In genomic region chr16:71997634-71998278, GRCm38 (mm10) we compare ENCODE assay signal across 15 mouse cellular contexts.
DNase-seq lines count a peak whose midpoint lies in the region; ATAC-seq lines count a peak whose summit lies in the region.
"Had no signal": no experiment of that assay in that cellular context is flagged by ENCODE, and none has a peak within 500 bp of the region (broad histone marks: within the 10 kb centered on the region; RNA-seq: fewer than 3 reads in every experiment).

No protein-coding gene starts in this region.

- H3K27me3 ChIP-seq in midbrain, embryonic 11.5 days (ENCODE audit: control insufficient read depth, insufficient read depth, low read length) = no peaks in the 10 kb centered on the region
- no peaks in the 10 kb centered on the region for H3K27me3 ChIP-seq in midbrain, embryonic 16.5 days (ENCODE audit: control insufficient read depth, insufficient read depth, low read depth, low read length)
- no peaks in the 10 kb centered on the region for H3K27me3 ChIP-seq in forebrain, embryonic 13.5 days
- no peaks in the 10 kb centered on the region for H3K27me3 ChIP-seq in hindbrain, embryonic 13.5 days
- no peaks in the 10 kb centered on the region for H3K27me3 ChIP-seq in neural tube, embryonic 14.5 days (ENCODE audit: control insufficient read depth, insufficient read depth, low read length)
- H3K27me3 ChIP-seq: limb, embryonic 15.5 days had no signal

- WGBS in midbrain, embryonic 11.5 days = 90% methylated on average over 3 of the region's 3 CpGs
- whole genome bisulfite sequencing in midbrain, embryonic 16.5 days = 69% methylated on average over 3 of the region's 3 CpGs
- 56% methylated on average over 3 of the region's 3 CpGs for WGBS in forebrain, embryonic 13.5 days
- 69% methylated on average over 3 of the region's 3 CpGs for WGBS in hindbrain, embryonic 13.5 days
- 70% methylated on average over 3 of the region's 3 CpGs for WGBS in neural tube, embryonic 14.5 days

- no peak overlapping the region for H3K9ac ChIP-seq in midbrain, embryonic 11.5 days (ENCODE audit: low read length)
- H3K9ac ChIP-seq in midbrain, embryonic 16.5 days (ENCODE audit: low read depth, low read length) = no peak overlapping the region
- no peak overlapping the region for H3K9ac ChIP-seq in forebrain, embryonic 13.5 days
- H3K9ac ChIP-seq in hindbrain, embryonic 13.5 days = no peak overlapping the region
- H3K9ac ChIP-seq in neural tube, embryonic 14.5 days (replicated peaks; ENCODE audit: low read depth, low read length) = no peak overlapping the region
- H3K9ac ChIP-seq: limb, embryonic 15.5 days; liver, postnatal 0 days had no signal

- H3K9me3 ChIP-seq in midbrain, embryonic 11.5 days (ENCODE audit: control insufficient read depth, low read length) = no peaks in the 10 kb centered on the region
- no peaks in the 10 kb centered on the region for H3K9me3 ChIP-seq in midbrain, embryonic 16.5 days (replicated peaks; ENCODE audit: control insufficient read depth, low read length, poor library complexity, severe bottlenecking)
- H3K9me3 ChIP-seq in forebrain, embryonic 13.5 days (replicated peaks) = no peaks in the 10 kb centered on the region
- 0 out of 2 replicates have a peak, but pooled peaks cover 3% of the 10 kb centered on the region for H3K9me3 ChIP-seq in hindbrain, embryonic 13.5 days
- no peaks in the 10 kb centered on the region for H3K9me3 ChIP-seq in neural tube, embryonic 14.5 days (ENCODE audit: control insufficient read depth, low read length)
- H3K9me3 ChIP-seq: G1E; limb, embryonic 15.5 days had no signal

- H3K4me3 ChIP-seq in midbrain, embryonic 11.5 days (ENCODE audit: low read depth, low read length) = no peak overlapping the region
- H3K4me3 ChIP-seq in midbrain, embryonic 16.5 days (ENCODE audit: low read depth, low read length) = no peak overlapping the region
- no peak overlapping the region for H3K4me3 ChIP-seq in forebrain, embryonic 13.5 days
- H3K4me3 ChIP-seq in hindbrain, embryonic 13.5 days = no peak overlapping the region
- H3K4me3 ChIP-seq in neural tube, embryonic 14.5 days (ENCODE audit: low read depth, low read length) = no peak overlapping the region
- H3K4me3 ChIP-seq: limb, embryonic 15.5 days had no signal

- H3K4me1 ChIP-seq in midbrain, embryonic 11.5 days (ENCODE audit: control insufficient read depth, insufficient read depth, low read length) = no peaks in the 10 kb centered on the region
- no peaks in the 10 kb centered on the region for H3K4me1 ChIP-seq in midbrain, embryonic 16.5 days (ENCODE audit: control insufficient read depth, insufficient read depth, low read length)
- H3K4me1 ChIP-seq in forebrain, embryonic 13.5 days = no peaks in the 10 kb centered on the region
- H3K4me1 ChIP-seq in hindbrain, embryonic 13.5 days (replicated peaks) = no peaks in the 10 kb centered on the region
- H3K4me1 ChIP-seq in neural tube, embryonic 14.5 days (ENCODE audit: control insufficient read depth, insufficient read depth, low read length) = no peaks in the 10 kb centered on the region
- H3K4me1 ChIP-seq: limb, embryonic 15.5 days had no signal

- no peak overlapping the region for H3K4me2 ChIP-seq in midbrain, embryonic 11.5 days
- no peak overlapping the region for H3K4me2 ChIP-seq in midbrain, embryonic 16.5 days (ENCODE audit: low read length)
- no peak overlapping the region for H3K4me2 ChIP-seq in forebrain, embryonic 13.5 days
- no peak overlapping the region for H3K4me2 ChIP-seq in hindbrain, embryonic 13.5 days
- no peak overlapping the region for H3K4me2 ChIP-seq in neural tube, embryonic 14.5 days (ENCODE audit: low read depth, low read length)
- H3K4me2 ChIP-seq: limb, embryonic 15.5 days had no signal

- intact Hi-C loops in left cerebral cortex, postnatal 36 days (cut with DNase I) = no loop called here

- DNase-seq in midbrain, embryonic 11.5 days (ENCODE audit: low spot score, missing footprints) = no peak
- no peak for DNase-seq in left cerebral cortex, postnatal 36 days (ENCODE audit: low spot score in 2 of 2)
- DNase-seq in urinary bladder, postnatal 4 days (ENCODE audit: low spot score in 2 of 2) = no peak
- DNase-seq: cerebellum, adult 8-10 months; heart, adult 11 months; kidney, adult 9 months; liver, postnatal 0 days; lung, postnatal 4 days; right cerebral cortex, postnatal 14 days had no signal

- peak; percentile 58; the same call in 1 of the 2 replicates for ATAC-seq in midbrain, embryonic 11.5 days (ENCODE audit: low FRiP score)
- ATAC-seq in midbrain, embryonic 16.5 days = no peak
- ATAC-seq in forebrain, embryonic 13.5 days = peak; percentile 97
- ATAC-seq in hindbrain, embryonic 13.5 days (ENCODE audit: low FRiP score) = peak; percentile 69; the same call in 1 of the 2 replicates
- peak; percentile 56; the same call in 1 of the 2 replicates for ATAC-seq in neural tube, embryonic 14.5 days (ENCODE audit: low read depth)
- ATAC-seq: liver, postnatal 0 days had no signal

- H3K27ac ChIP-seq in midbrain, embryonic 11.5 days (ENCODE audit: low read depth, low read length) = no peak overlapping the region
- H3K27ac ChIP-seq in midbrain, embryonic 16.5 days (ENCODE audit: low read length) = no peak overlapping the region
- no peak overlapping the region for H3K27ac ChIP-seq in forebrain, embryonic 13.5 days
- H3K27ac ChIP-seq in hindbrain, embryonic 13.5 days = no peak overlapping the region
- H3K27ac ChIP-seq in neural tube, embryonic 14.5 days (ENCODE audit: low read depth, low read length) = no peak overlapping the region
- H3K27ac ChIP-seq: limb, embryonic 15.5 days had no signal

- H3K36me3 ChIP-seq in midbrain, embryonic 11.5 days (ENCODE audit: control insufficient read depth, insufficient read depth, low read length) = no peaks in the 10 kb centered on the region
- no peaks in the 10 kb centered on the region for H3K36me3 ChIP-seq in midbrain, embryonic 16.5 days (ENCODE audit: control insufficient read depth, insufficient read depth, low read length)
- no peaks in the 10 kb centered on the region for H3K36me3 ChIP-seq in forebrain, embryonic 13.5 days (ENCODE audit: poor library complexity, severe bottlenecking)
- H3K36me3 ChIP-seq in hindbrain, embryonic 13.5 days = no peaks in the 10 kb centered on the region
- no peaks in the 10 kb centered on the region for H3K36me3 ChIP-seq in neural tube, embryonic 14.5 days (ENCODE audit: control insufficient read depth, insufficient read depth, low read length)
- H3K36me3 ChIP-seq: G1E; limb, embryonic 15.5 days had no signal
